Mouse (Mus musculus) kidney, adult 10 weeks (tissue): ENCODE results near the gene Specc1. TPM values are rescaled to one million over a fixed set of nuclear protein-coding genes. Genes with fewer than 3 reads are reported as not detected.

Experiments
- polyA plus RNA-seq: library from polyadenylated mRNA; stranded (reverse); fragments of 350-450 nt; fragmentation: Illumina TruSeq; extraction: RNeasy Lipid Tissue Mini Kit (QIAGEN cat#74804); gene quantifications from one replicate; pipeline ENCODE4 v1.2.3, GENCODE M21; 2014; ENCODE audit warnings: low read depth, low replicate concordance

The Specc1 gene
- 13.4 TPM for polyA plus RNA-seq

GRCm38 (mm10) chr11:61956572-61957295 lies at the start of gene Specc1:
Specc1 (plus strand) TSS chr11:61956763.

GRCm38 (mm10) chr11:61930098-61930517 lies 26.5 kb upstream of the Specc1 start, which contains the start of gene Akap10:
Akap10 (minus strand) TSS chr11:61930252.

GRCm38 (mm10) chr11:62248401-62249244 lies 292.1 kb downstream of the Specc1 start, which contains the start of gene Adora2b:
Adora2b (plus strand) TSS chr11:62248984.

Other genes starting within 250 kb of the Specc1 start
- 18.9 TPM for gene Slc5a10, start 235.9 kb upstream of the Specc1 start, polyA plus RNA-seq
- gene Prpsap2, start 194.7 kb upstream of the Specc1 start, polyA plus RNA-seq: 52.3 TPM
- gene Ulk2, start 101.7 kb upstream of the Specc1 start, polyA plus RNA-seq: 39.5 TPM
- 40.3 TPM for gene Akap10, start 26.5 kb upstream of the Specc1 start, polyA plus RNA-seq